Mouse (Mus musculus): ENCODE results near the gene Slc4a4.

DNA sequence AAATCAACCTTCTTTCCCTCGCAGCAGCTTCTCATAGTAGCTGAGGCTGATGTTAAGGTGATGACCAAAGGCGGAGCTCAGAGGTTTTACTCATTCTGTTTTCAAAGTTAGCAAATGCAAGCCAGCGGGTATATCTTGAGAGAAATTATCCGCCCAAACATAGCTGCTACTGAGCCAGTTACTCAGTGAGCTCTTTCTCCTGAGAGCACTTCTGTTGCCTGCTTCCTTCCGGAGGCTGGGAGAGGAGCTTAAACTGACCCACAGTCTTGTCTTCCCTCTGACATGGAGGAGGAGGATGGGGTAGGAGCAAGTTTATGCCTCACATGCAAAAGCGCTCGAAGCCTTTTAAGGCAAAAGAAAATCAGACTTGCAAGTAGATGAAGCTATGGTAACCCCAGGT is 201.3 kb downstream of the Slc4a4 start:
- TF ChIP-seq CTCF (IDR thresholded peaks at IDR 0.05; ENCODE audit: low read depth, low read length), result no peak
- TF ChIP-seq POLR2A (IDR thresholded peaks at IDR 0.05; ENCODE audit: extremely low read depth, insufficient read depth, low read length), result no peak
